Mouse (Mus musculus) cerebellum, adult 2 months (tissue): ENCODE results near the gene Rps27.

Experiments used
- CTCF ChIP-seq: fragments of 200-500 bp; IDR thresholded peaks from 2 replicates; pipeline ENCODE4 v1.5.1; 2011; ENCODE audit warnings: low read depth, mild to moderate bottlenecking, control low read depth, low read length, moderate library complexity, borderline replicate concordance; ENCODE audit not compliant: insufficient read depth
- POLR2A ChIP-seq: fragments of 200-500 bp; IDR thresholded peaks from 2 replicates; pipeline ENCODE4 v1.6.1; 2011; ENCODE audit warnings: low read length, control low read depth, borderline replicate concordance; ENCODE audit not compliant: insufficient read depth

DNA sequence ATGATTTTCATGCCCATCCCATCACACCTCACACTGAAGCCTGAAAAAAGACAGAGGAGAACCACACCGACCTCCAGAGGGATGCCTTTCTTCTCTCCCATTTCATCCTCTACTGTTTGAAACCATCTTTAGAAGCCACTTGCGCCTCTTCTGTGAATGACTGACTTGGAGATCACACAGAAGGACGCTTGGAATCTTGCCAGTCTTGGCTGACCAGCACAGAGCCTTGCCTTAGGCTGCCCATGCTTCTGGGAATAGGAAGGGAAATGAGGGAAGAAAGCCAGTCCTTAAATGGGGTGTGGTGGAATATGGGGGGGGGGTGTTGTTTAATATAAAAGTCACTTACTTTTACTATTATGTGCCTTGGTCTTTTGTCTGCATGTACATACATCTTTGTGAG, 29.9 kb downstream of the Rps27 start:
- TF ChIP-seq CTCF (no peak), POLR2A (no peak)
